Mouse (Mus musculus): ENCODE measurements around the gene Sik2.
A peak's percentile ranks its signal among the peaks of the same experiment; 100 is the strongest.

Gene Sik2

GRCm38 (mm10) chr9:50867015-50867414 lies 141.9 kb downstream of the Sik2 start:
- no peak for DNase-seq (ENCODE audit: low spot score in 2 of 2)

- DNase-seq (ENCODE audit: low spot score in 2 of 2), result no peak
These were observed 143.1 kb downstream of the Sik2 start for GRCm38 (mm10) chr9:50865803-50866202.

GRCm38 (mm10) chr9:50864877-50865276 lies 144.0 kb downstream of the Sik2 start:
- no peak for DNase-seq (ENCODE audit: low spot score in 2 of 2)

GRCm38 (mm10) chr9:50863824-50864223 lies 145.0 kb downstream of the Sik2 start:
- DNase-seq (ENCODE audit: low spot score in 2 of 2), result no peak

- no peak for DNase-seq (ENCODE audit: low spot score in 2 of 2)
These were observed 147.6 kb downstream of the Sik2 start for GRCm38 (mm10) chr9:50861119-50861839.

- DNase-seq (ENCODE audit: low spot score in 2 of 2), result no peak
These were observed 150.2 kb downstream of the Sik2 start for GRCm38 (mm10) chr9:50858681-50859080.

- DNase-seq (ENCODE audit: low spot score in 2 of 2), result no peak
These were observed 151.7 kb downstream of the Sik2 start for GRCm38 (mm10) chr9:50857082-50857641.

- DNase-seq (ENCODE audit: low spot score in 2 of 2), result peak; percentile 92 to 94
These were observed 152.4 kb downstream of the Sik2 start for GRCm38 (mm10) chr9:50856341-50857081.

GRCm38 (mm10) chr9:50855780-50856179 lies 153.1 kb downstream of the Sik2 start:
- no peak for DNase-seq (ENCODE audit: low spot score in 2 of 2)

GRCm38 (mm10) chr9:50855133-50855766 lies 153.6 kb downstream of the Sik2 start:
- no peak for DNase-seq (ENCODE audit: low spot score in 2 of 2)

- DNase-seq (ENCODE audit: low spot score in 2 of 2), result no peak
These were observed 154.5 kb downstream of the Sik2 start for GRCm38 (mm10) chr9:50854376-50854775.

GRCm38 (mm10) chr9:50852634-50853349 lies 156.1 kb downstream of the Sik2 start:
- DNase-seq (ENCODE audit: low spot score in 2 of 2), result peak; percentile 47 to 50

- peak; percentile 60 to 68 for DNase-seq (ENCODE audit: low spot score in 2 of 2)
These were observed 158.2 kb downstream of the Sik2 start for GRCm38 (mm10) chr9:50850713-50851112.

GRCm38 (mm10) chr9:50850271-50850670 lies 158.6 kb downstream of the Sik2 start:
- no peak for DNase-seq (ENCODE audit: low spot score in 2 of 2)

GRCm38 (mm10) chr9:50849755-50850154 lies 159.1 kb downstream of the Sik2 start:
- DNase-seq (ENCODE audit: low spot score in 2 of 2), result no peak

GRCm38 (mm10) chr9:50849249-50849648 lies 159.6 kb downstream of the Sik2 start:
- DNase-seq (ENCODE audit: low spot score in 2 of 2), result peak; percentile 92 to 95

- DNase-seq (ENCODE audit: low spot score in 2 of 2), result no peak
These were observed 160.1 kb downstream of the Sik2 start for GRCm38 (mm10) chr9:50848821-50849220.

GRCm38 (mm10) chr9:50847606-50848368 lies 161.1 kb downstream of the Sik2 start:
- no peak for DNase-seq (ENCODE audit: low spot score in 2 of 2)

GRCm38 (mm10) chr9:50847133-50847532 lies 161.7 kb downstream of the Sik2 start:
- no peak for DNase-seq (ENCODE audit: low spot score in 2 of 2)

- DNase-seq (ENCODE audit: low spot score in 2 of 2), result no peak
These were observed 163.3 kb downstream of the Sik2 start for GRCm38 (mm10) chr9:50845547-50845946.

- DNase-seq (ENCODE audit: low spot score in 2 of 2), result no peak
These were observed 163.8 kb downstream of the Sik2 start, which contains the start of gene Ppp2r1b for GRCm38 (mm10) chr9:50845081-50845480. Gene Ppp2r1b, plus strand, starts transcription at chr9:50845301.

All from right cerebral cortex, postnatal 10 days (tissue).